Mouse (Mus musculus) midbrain, embryonic 15.5 days (tissue): Measurements from ENCODE around the gene Klhdc3. TPM values are rescaled to one million over a fixed set of nuclear protein-coding genes. Genes with fewer than 3 reads are reported as not detected.

Experiments
- ATAC-seq: fragments of 200-750 bp; cut with Nextera tagmentation; replicated peaks from 2 replicates; pipeline ENCODE4 v1.8.0; 2017; ENCODE audit warnings: moderate TSS enrichment
- H3K27ac ChIP-seq: fragments of 300-500 bp; sonication (generic); 2 replicates; pipeline ENCODE4 v1.5.1; 2015; ENCODE audit warnings: mild to moderate bottlenecking, inconsistent platforms
- H3K27me3 ChIP-seq: fragments of 300-500 bp; sonication (generic); replicated peaks from 2 replicates; pipeline ENCODE4 v1.6.1; 2015; ENCODE audit warnings: inconsistent platforms
- H3K36me3 ChIP-seq: fragments of 300-500 bp; sonication (generic); replicated peaks from 2 replicates; pipeline ENCODE4 v1.6.1; 2015; ENCODE audit warnings: inconsistent platforms
- H3K4me1 ChIP-seq: fragments of 300-500 bp; sonication (generic); 2 replicates; pipeline ENCODE4 v1.6.1; 2015; ENCODE audit warnings: inconsistent platforms
- H3K4me2 ChIP-seq: fragments of 300-500 bp; sonication (generic); 2 replicates; pipeline ENCODE4 v1.6.1; 2015; ENCODE audit warnings: inconsistent platforms, mild to moderate bottlenecking, moderate library complexity
- H3K4me3 ChIP-seq: fragments of 300-500 bp; sonication (generic); 2 replicates; pipeline ENCODE4 v1.5.1; 2015; ENCODE audit warnings: mild to moderate bottlenecking, inconsistent platforms
- H3K9ac ChIP-seq: fragments of 300-500 bp; sonication (generic); 2 replicates; pipeline ENCODE4 v1.6.1; 2015; ENCODE audit warnings: mild to moderate bottlenecking, inconsistent platforms
- H3K9me3 ChIP-seq: fragments of 300-500 bp; sonication (generic); 2 replicates; pipeline ENCODE4 v1.6.1; 2016; ENCODE audit warnings: inconsistent platforms
- WGBS: fragments of 180-500 bp; shearing (Covaris S2); methylation state at CpG from one replicate; pipeline ENCODE4 v1.1.7; 2015; ENCODE audit warnings: mixed read lengths; 5-methylcytosine and 5-hydroxymethylcytosine counted together
- polyA plus RNA-seq: library from polyadenylated mRNA; unstranded; fragments of >200 nt; fragmentation: Nextera tagmentation; extraction: Ambion mirVana; gene quantifications from 2 replicates; pipeline ENCODE4 v1.2.1, GENCODE M21; 2015

Klhdc3 gene
- 172 and 180 TPM in 2 replicates for polyA plus RNA-seq

DNA sequence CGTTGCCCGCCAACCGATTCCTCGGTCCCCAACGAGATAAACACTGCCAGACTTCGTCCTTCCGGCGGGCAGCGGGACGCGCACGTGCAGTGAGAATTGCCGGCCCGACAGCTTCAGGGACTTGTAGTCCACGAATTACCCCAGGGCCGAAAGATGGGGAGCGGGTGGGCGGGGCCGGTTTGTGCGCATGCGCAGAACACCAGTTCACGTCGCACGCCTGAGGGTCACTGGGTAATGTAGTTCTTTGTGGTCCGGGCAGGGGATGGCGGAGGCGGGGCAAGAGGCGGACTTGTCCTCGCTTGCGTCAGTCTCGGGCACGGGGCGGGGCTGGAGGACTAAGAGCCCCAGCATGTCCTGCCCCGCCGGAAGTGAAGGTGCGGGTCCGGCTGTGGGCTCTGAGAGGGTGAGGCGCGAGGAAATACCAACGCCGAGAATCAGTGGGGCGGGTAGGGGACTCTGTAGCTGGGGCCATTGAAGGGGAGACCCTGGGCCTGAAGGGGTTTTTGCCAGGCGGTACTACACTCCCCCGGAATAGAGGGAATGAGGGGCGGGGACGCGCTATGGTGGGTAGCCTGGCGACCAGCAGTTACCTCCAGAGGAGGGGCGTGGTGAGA lies at the start of gene Klhdc3:
TSS of gene Klhdc3 (minus strand) at position 155 of the 614 bp plus-strand sequence.
- ATAC-seq, result peak; percentile 97
- Histone ChIP-seq H3K4me1 (peaks cover 29% of the 10 kb centered on the region), H3K4me3 (peak within 1 kb of the TSS; percentile 86), H3K9ac (peak within 1 kb of the TSS; percentile 71), H3K9me3 (no peaks in the 10 kb centered on the region), H3K27me3 (no peaks in the 10 kb centered on the region), H3K4me2 (peak within 1 kb of the TSS; percentile 81), H3K36me3 (peaks cover 44% of the 10 kb centered on the region), H3K27ac (peak within 1 kb of the TSS; percentile 90)
- under 1% methylated on average over 48 of the region's 49 CpGs for WGBS

DNA sequence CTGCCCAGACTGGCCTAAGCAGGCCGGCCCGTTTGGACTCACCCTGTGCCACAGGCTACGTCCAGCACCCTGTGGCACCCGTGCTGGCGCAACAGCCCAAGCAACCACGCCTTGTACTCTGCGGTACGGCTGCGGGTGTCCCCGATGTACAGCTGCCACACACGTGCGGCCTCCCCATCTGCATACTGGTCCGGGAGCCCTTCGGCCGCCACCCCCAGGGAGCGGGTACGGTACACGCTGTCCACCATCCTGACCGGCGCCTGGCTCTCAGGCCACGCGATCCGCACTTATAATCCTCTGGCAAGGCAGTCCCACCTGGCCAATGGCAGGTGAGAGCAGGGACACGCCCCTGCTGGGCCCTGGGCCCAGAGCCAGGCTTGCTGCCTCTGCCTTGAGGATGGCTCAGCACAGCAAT lies 48.2 kb upstream of the Klhdc3 start, which contains the start of gene Gnmt:
TSS of gene Gnmt (minus strand) at position 265 of the 415 bp plus-strand sequence.
- H3K9me3 ChIP-seq, result no peaks in the 10 kb centered on the region
- 20% methylated on average over 24 of the region's 24 CpGs for WGBS
- no peak within 1 kb of the TSS for H3K27ac ChIP-seq
- no peak within 1 kb of the TSS for H3K9ac ChIP-seq
- no peaks in the 10 kb centered on the region for H3K4me1 ChIP-seq
- peak within 1 kb of the TSS; percentile 17; the same call in 1 of the 2 replicates for H3K4me2 ChIP-seq
- peaks cover 7% of the 10 kb centered on the region; the same call in 1 of the 2 replicates for H3K36me3 ChIP-seq
- no peak; the same call in 1 of the 2 replicates for ATAC-seq
- peaks cover 7% of the 10 kb centered on the region for H3K27me3 ChIP-seq
- no peak within 1 kb of the TSS for H3K4me3 ChIP-seq

DNA sequence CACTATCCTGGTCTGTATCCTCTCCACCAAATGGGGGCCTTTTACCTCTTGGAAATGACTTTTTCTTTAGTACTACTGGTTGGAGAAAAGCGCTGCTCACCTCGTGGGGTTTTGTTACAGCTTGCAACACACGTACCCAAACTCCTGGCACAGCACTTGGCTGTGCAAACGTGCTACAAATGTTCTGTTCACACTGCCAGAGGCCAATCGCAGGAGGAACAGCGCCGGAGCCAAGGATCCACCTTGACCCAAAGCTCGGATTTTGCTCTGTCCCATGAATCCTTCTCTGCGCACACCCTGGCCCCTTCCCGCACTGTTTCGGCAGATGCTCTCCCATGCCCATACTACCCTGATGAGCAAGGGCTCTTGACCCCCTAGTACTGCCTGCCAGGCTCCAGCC lies 47.8 kb upstream of the Klhdc3 start:
- H3K27me3 ChIP-seq, result peaks cover 7% of the 10 kb centered on the region
- 55% methylated on average over 11 of the region's 11 CpGs for WGBS
- no peak overlapping the region for H3K4me2 ChIP-seq
- H3K36me3 ChIP-seq, result peaks cover 11% of the 10 kb centered on the region; the same call in 1 of the 2 replicates
- no peak overlapping the region for H3K4me3 ChIP-seq
- H3K4me1 ChIP-seq, result no peaks in the 10 kb centered on the region
- no peak overlapping the region for H3K27ac ChIP-seq
- H3K9me3 ChIP-seq, result no peaks in the 10 kb centered on the region
- H3K9ac ChIP-seq, result no peak overlapping the region
- no peak; the same call in 1 of the 2 replicates for ATAC-seq

DNA sequence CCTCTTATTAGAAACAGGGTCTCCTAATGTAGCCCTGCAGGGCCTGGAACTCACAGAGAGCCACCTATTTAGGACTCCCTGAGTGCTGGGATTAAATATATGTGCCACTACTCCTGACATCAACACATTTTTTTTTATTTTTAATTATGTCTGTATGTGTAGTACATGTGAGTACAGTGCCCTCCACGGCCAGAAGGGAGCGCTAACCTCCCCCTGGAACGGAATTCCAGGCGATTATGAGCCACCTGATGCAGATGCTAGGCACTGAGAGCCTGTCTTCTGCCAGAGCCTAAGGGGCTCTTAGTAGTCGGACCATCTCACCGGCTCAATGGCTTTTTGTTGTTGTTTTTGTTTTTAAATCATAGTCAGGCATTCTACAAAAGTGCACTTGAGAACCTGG lies 47.3 kb upstream of the Klhdc3 start:
- Histone ChIP-seq H3K4me3 (no peak overlapping the region), H3K9me3 (no peaks in the 10 kb centered on the region), H3K9ac (no peak overlapping the region), H3K27me3 (peaks cover 7% of the 10 kb centered on the region), H3K4me1 (no peaks in the 10 kb centered on the region), H3K36me3 (peaks cover 14% of the 10 kb centered on the region; the same call in 1 of the 2 replicates), H3K27ac (no peak overlapping the region), H3K4me2 (no peak overlapping the region)
- no peak for ATAC-seq
- WGBS, result 43% methylated on average over 6 of the region's 6 CpGs

DNA sequence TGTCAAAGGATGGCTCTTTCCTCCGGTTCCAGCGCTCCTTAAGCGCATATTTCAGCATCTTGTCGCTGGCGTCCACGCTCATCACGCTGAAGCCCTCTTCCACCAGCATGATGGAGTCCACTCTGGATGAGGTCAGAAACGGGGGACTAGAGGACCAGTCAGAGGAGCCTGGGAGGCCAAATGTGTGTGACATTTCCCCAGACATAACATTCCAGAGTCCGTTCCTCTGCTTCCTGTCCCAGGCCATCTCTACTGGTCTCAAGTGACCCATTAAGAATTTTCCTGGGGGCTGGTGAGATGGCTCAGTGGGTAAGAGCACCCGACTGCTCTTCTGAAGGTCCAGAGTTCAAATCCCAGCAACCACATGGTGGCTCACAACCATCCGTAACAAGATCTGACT lies 46.6 kb upstream of the Klhdc3 start:
- H3K27me3 ChIP-seq, result peaks cover 7% of the 10 kb centered on the region

DNA sequence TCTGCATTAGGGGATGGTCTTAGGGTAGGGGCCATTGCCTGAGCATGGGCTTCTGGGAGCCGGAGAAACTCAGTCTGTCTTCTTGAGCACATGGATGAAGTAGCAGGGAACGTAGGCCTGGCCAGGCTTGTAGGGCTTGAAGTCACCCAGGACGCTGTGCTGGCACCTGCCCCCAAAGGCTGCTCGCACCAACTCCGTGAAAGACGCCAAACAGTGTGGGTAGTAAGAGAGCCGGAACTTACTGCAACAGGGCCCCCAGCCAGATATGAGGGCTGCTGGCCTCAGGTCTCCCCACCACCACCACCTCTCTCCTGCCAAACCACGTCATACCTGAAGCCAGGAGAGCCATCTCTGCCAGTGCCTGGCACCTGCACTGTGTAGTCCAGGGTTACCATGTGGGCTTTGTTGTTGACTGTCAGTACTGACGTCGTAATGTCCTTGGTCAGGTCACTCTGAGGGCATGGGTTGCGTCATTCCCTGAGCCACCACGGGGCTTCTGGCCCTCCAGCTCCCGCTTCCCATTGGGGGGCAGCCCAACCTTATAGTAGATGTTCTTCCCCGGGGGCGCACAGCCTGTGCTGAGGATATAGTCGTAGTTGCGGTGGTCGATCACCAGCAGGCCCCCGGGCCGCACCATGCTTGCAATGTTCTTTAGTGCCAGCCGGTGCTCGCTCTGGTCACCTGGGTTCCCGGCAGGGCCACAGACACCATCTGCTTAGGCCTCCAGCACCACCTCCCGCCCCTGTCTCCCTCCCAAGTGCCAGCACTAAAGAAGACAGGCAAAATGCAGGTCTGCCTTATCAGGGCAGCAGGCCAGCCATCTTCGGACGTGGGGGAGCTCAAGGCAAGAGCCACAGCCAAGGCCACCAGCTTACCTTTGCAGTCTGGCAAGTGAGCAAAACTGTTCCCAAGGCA lies 45.3 kb upstream of the Klhdc3 start:
- Histone ChIP-seq H3K36me3 (peaks cover 14% of the 10 kb centered on the region; the same call in 1 of the 2 replicates), H3K4me2 (no peak overlapping the region), H3K27ac (no peak overlapping the region), H3K4me3 (no peak overlapping the region), H3K9ac (no peak overlapping the region), H3K9me3 (no peaks in the 10 kb centered on the region), H3K27me3 (peaks cover 7% of the 10 kb centered on the region), H3K4me1 (no peaks in the 10 kb centered on the region)
- 94% methylated on average over 26 of the region's 26 CpGs for WGBS
- ATAC-seq, result no peak

More for the DNA sequence above, 46.6 kb upstream of the Klhdc3 start:
- H3K4me2 ChIP-seq, result no peak overlapping the region
- H3K36me3 ChIP-seq, result peaks cover 14% of the 10 kb centered on the region; the same call in 1 of the 2 replicates
- H3K4me3 ChIP-seq, result no peak overlapping the region
- no peak overlapping the region for H3K27ac ChIP-seq
- H3K9me3 ChIP-seq, result no peaks in the 10 kb centered on the region
- no peak for ATAC-seq
- no peaks in the 10 kb centered on the region for H3K4me1 ChIP-seq
- 91% methylated on average over 11 of the region's 11 CpGs for WGBS
- H3K9ac ChIP-seq, result no peak overlapping the region

DNA sequence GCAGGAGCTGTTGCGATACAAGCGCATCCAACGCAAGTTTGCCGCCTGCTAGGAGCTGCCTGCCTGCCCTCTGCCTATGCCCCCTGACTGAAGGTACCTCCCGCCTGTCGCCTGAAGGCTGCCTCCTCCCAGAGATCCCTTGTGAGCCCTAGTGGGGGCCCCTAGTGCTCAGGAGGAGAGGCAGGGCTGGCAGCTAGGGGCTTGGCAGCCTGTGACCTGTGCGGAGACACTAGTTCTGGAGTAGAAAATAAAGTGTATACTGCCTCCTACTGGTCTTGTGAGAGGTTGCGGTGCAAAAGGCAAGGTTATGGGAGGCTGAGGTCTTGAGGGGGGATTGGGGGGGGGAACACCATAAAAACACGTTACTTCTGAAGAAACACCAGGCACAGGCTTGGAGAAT lies 44.6 kb upstream of the Klhdc3 start:
- Histone ChIP-seq H3K9me3 (no peaks in the 10 kb centered on the region), H3K27ac (no peak overlapping the region), H3K36me3 (peaks cover 14% of the 10 kb centered on the region; the same call in 1 of the 2 replicates), H3K9ac (no peak overlapping the region), H3K4me3 (no peak overlapping the region), H3K27me3 (peaks cover 7% of the 10 kb centered on the region), H3K4me1 (no peaks in the 10 kb centered on the region), H3K4me2 (no peak overlapping the region)
- ATAC-seq, result no peak
- 45% methylated on average over 9 of the region's 9 CpGs for WGBS

DNA sequence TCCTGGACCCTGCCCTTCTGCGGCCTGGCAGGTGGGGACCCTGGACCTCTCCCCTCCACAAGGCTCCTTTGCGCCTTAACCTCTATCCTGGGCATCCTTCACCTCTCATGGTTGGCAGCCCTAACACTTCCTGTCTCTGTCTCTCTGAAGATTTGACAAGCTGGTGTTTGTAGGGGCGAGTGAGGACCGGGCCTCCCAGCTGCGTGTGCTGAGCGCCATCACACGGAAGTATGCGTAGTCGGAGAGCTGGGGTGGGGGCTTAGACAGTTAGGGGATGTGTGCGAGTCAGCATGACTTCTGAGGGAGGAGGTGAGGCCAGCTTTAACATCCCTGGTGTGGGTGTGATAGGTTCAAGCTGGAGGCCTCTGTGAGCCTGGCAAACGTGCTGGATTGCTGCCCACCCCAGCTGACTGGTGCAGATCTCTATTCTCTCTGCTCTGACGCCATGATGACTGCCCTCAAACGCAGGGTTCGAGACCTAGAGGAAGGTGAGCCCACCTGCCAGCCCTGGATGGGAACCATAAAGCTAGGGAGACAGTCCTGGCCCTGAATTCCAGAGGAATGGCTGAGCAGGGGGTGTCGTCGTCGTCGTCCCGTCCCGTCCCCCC lies 43.9 kb upstream of the Klhdc3 start:
- H3K36me3 ChIP-seq, result peaks cover 14% of the 10 kb centered on the region; the same call in 1 of the 2 replicates
- no peak for ATAC-seq

DNA sequence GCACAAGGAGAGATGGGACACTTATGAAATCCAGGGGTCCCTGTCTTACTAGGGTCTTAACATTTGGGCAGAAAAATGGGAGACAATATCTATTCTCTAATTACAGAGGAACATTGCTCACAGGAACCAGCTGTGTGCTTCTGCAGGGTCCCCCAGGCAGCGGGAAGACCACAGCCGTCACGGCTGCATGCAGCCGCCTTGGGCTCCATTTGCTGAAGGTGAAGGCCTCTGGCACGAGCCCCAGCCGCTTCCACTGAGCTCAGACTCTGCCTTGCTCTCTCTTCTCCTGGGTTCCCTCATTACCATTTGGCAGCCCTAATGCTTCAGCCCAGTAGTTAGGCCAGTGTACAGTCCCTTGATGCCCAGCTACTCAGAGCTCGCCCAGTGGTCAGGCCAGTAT lies 40.4 kb upstream of the Klhdc3 start:
- Histone ChIP-seq H3K4me3 (no peak overlapping the region), H3K4me2 (no peak overlapping the region), H3K27ac (no peak overlapping the region), H3K4me1 (no peaks in the 10 kb centered on the region), H3K27me3 (no peaks in the 10 kb centered on the region), H3K9me3 (no peaks in the 10 kb centered on the region), H3K36me3 (peaks cover 14% of the 10 kb centered on the region; the same call in 1 of the 2 replicates), H3K9ac (no peak overlapping the region)
- ATAC-seq, result no peak
- 89% methylated on average over 7 of the region's 7 CpGs for WGBS

More for the DNA sequence above, 43.9 kb upstream of the Klhdc3 start:
- 81% methylated on average over 20 of the region's 20 CpGs for whole genome bisulfite sequencing
- no peak overlapping the region for H3K4me3 ChIP-seq
- no peak overlapping the region for H3K27ac ChIP-seq
- no peak overlapping the region for H3K9ac ChIP-seq
- H3K4me2 ChIP-seq, result no peak overlapping the region
- H3K27me3 ChIP-seq, result peaks cover 7% of the 10 kb centered on the region
- H3K9me3 ChIP-seq, result no peaks in the 10 kb centered on the region
- no peaks in the 10 kb centered on the region for H3K4me1 ChIP-seq

DNA sequence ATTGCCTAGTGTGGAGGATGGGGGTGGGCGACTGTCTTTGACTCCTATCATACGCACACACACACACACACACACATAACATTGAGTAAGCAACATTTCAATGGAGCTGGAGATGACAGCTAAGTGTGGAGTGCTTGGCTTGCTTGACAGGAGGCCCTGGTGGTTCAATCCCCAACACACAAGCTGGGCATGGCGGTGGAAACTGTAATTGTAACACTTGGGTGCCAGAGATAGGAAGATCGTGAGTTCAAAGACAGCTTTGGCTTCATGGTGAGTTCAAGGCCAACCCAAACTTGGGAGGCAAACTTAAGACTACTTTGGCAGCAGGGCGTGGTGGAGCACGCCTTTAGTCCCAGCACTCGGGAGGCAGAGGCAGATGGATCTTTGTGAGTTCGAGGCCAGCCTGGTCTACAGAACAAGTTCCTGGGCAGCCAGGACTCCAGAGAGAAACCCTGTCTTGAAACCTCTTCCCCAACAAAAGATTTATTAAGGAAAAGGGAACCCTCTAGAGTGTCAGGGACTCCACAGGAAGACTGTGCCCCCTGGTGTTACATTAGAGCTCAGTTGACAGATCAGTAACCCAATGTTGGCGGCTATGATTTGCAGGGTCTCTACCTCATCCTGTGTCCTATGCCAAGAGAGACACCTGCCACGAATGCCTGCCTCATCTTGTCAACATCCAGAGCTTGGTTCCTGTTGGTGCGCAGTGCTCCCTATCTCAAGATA lies 34.2 kb upstream of the Klhdc3 start:
- no peaks in the 10 kb centered on the region for H3K27me3 ChIP-seq
- H3K4me3 ChIP-seq, result no peak overlapping the region
- peaks cover 14% of the 10 kb centered on the region for H3K36me3 ChIP-seq
- no peak for ATAC-seq
- H3K4me1 ChIP-seq, result peaks cover 16% of the 10 kb centered on the region
- no peaks in the 10 kb centered on the region for H3K9me3 ChIP-seq
- H3K9ac ChIP-seq, result no peak overlapping the region
- WGBS, result 97% methylated on average over 11 of the region's 11 CpGs
- no peak overlapping the region for H3K27ac ChIP-seq
- H3K4me2 ChIP-seq, result no peak overlapping the region

DNA sequence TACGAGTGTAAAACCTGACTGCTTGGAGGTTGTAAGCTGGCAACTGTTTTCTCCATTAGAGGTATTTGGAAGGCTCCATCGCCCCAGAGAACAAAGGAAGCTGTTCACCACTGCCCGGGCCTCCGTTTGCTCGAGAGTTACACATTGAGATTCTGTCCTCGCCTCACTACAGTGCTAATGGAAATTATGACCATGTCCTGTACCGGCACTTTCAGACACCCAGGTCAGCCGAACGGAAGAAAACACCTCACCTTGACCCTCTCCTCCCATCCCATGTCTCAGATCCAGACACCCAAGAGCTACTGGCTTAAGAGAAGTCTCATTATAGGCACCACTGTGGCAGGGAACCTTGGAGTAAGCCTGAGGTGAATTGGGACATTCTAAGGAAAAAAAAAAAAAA lies 33.1 kb upstream of the Klhdc3 start:
- no peak for ATAC-seq
- peaks cover 16% of the 10 kb centered on the region for H3K4me1 ChIP-seq
- no peaks in the 10 kb centered on the region for H3K27me3 ChIP-seq
- no peak overlapping the region for H3K9ac ChIP-seq
- H3K36me3 ChIP-seq, result peaks cover 14% of the 10 kb centered on the region
- H3K4me3 ChIP-seq, result no peak overlapping the region
- no peak overlapping the region for H3K27ac ChIP-seq
- H3K9me3 ChIP-seq, result no peaks in the 10 kb centered on the region
- WGBS, result 90% methylated on average over 9 of the region's 9 CpGs
- no peak overlapping the region for H3K4me2 ChIP-seq
